Mouse (Mus musculus) thymus, adult 2 months (tissue): ENCODE measurements around the gene Dgkg.

ENCODE experiments used
- CTCF ChIP-seq: fragments of 200-500 bp; IDR thresholded peaks from 2 replicates; pipeline ENCODE4 v1.5.1; 2012; ENCODE audit warnings: mild to moderate bottlenecking, control low read depth, low read length, moderate library complexity, borderline replicate concordance; ENCODE audit not compliant: control insufficient read depth, poor library complexity, insufficient read depth; ENCODE audit errors: extremely low read depth
- POLR2A ChIP-seq: fragments of 200-500 bp; IDR thresholded peaks from 2 replicates; pipeline ENCODE4 v1.6.1; 2012; ENCODE audit warnings: mild to moderate bottlenecking, low read length, control low read depth, moderate library complexity; ENCODE audit not compliant: control insufficient read depth, poor library complexity, insufficient read depth; ENCODE audit errors: extremely low read depth

DNA sequence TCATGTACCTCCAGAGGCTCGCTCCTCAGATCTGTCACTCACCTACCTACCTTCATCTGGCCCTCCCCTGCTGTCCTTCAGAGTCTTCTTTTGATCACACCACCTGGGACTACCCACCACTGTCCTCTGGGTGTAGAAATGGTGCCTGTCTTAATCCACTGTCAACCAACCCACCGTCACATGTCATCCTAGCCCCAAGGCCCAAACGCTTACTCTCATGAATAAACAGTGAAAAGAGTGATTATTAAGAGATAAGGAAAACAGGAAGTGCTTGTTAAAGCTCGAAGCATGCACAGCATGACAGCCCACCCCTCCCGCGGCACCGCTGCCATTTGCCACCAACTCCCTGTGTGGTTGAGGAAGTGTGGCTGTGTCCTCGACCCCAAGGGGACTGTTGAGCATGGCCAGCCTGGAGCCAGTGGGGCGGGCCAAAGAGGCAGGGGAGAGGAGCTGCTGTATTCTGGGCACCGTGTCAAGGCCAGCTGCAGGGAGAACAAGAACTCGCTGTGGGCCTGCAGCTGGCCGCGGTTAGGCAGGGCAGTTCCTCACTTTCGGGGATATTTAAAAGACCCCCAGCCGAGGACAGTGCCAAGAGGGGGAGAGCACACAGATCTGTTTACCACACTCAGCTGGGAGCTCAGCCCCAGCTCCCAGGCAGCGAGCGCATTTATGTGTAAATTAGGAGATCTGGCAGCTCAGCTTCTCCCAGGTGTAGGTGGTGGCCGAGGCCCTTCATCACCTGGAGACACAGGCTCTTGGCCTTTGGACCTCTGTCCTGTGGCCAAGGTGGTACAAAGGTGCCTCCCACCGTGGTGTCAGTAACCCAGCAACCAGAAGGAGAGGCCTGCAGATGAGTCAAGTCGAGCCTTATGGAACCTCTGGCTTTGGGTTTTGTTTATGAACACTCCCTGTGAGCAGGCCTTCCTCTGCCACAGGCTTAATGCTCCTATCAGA lies 139.3 kb downstream of the Dgkg start:
- no peak for TF ChIP-seq POLR2A
- TF ChIP-seq CTCF: no peak
